Mouse (Mus musculus) CD4-positive, CD25-positive, alpha-beta regulatory T cell, adult 2 months (primary cell): ENCODE measurements around the gene Adamtsl5.

Experiments used
- DNase-seq: peaks from one replicate; pipeline ENCODE4 v3.0.0-alpha.2; 2012; ENCODE audit warnings: low read depth, low spot score

The Adamtsl5 gene

GRCm38 (mm10) chr10:80348244-80348781, at the start of gene Adamtsl5:
TSS of gene Adamtsl5 (minus strand) at chr10:80348412.
- DNase-seq = peak; percentile 86

DNA sequence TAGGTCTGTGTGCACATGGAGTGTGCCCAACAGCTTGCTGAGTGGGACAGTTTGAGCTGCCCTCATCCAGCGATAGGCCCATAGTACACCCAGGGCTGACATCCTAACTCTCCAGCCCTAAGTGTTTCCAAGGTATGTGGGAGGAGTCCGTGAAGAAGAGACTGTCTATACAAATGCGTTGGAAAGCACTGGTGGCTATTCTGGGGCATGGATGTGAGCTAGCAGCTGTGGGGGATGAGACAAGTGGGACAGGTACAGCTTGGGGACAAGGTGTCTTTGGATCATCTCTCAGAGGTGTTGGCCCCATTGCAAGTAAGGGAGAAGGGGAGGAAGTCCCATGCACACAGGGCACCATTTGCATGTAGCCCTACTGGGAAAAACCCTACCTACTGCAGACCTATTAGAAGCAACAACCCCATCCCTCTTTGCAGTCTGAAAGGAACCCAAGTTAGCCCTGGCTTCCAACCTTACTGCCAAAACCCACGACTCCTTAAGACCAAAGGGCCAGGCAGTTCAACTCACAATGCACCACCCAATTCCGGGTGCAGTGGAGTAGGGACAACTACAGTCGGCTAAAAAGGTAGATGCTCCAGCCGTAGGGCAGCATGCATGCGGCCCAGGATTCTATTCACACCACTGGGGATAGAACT, 49.4 kb upstream of the Adamtsl5 start:
- DNase-seq = peak; percentile 40

GRCm38 (mm10) chr10:80396822-80397523, 48.8 kb upstream of the Adamtsl5 start:
- no peak for DNase-seq

- no peak for DNase-seq
Measured at GRCm38 (mm10) chr10:80395025-80395627, 46.9 kb upstream of the Adamtsl5 start.

DNA sequence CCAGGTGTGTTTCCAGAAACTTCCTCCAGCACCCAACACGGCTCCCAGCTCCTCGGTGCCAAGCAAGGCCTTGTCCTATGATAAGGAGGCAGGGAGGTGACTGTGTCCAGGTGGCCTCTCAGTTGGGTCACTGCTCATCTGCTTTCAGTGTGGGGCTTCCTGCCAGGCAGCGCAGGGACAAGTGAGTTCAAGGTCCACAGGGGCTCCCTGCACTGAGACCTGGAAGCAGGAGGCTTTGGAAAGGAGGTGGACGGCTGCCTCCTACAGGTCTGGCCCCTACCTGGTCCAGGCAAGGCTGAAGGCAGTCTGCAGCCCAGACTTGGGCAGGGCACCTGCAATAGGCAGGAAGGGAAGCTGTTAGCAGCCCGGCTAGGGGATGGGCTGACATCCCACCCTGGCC, 44.5 kb upstream of the Adamtsl5 start:
- no peak for DNase-seq

- no peak for DNase-seq
Measured at GRCm38 (mm10) chr10:80390697-80391096, 42.5 kb upstream of the Adamtsl5 start.

- no peak for DNase-seq
Measured at GRCm38 (mm10) chr10:80389185-80389708, 41.0 kb upstream of the Adamtsl5 start.

- DNase-seq = no peak
Measured at GRCm38 (mm10) chr10:80388731-80389130, 40.5 kb upstream of the Adamtsl5 start.

- peak; percentile 96 for DNase-seq
Measured at GRCm38 (mm10) chr10:80387522-80387959, 39.3 kb upstream of the Adamtsl5 start, which contains the start of gene Mex3d. TSS of gene Mex3d (minus strand) at chr10:80387659.

DNA sequence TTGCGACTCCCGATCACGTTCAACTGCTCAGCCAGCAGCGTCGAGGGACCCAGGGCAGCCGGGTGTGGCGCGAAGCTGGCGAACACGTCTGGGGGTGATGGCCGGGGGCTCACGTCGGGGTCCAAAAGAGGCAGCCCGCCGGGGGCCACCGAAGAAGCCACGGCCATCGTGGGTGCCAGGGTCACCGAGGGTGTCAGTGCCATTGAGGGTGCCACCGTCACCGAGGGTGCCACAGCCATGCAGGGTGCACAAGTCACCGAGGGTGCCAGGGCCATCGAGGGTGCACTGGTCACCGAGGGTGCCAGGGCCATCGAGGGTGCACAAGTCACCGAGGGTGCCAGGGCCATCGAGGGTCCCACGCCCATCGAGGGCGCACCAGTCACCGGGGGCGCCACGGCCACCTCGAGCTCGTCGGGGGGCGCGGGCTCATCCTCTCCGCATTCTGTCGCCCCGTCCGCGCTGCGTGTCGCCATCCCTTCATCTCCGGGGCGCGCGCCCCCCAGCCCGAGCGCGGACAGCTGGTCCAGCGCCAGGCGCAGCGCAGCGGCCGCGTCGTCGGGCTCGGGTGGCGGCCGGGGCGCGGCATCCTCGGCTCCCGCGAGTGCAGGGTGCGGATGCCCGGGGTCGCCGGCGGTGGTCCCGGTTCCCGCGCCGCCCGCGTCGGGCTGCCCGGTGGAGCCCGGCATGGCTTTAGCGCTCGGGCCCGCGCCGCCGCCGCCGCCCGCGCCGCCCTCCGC, 38.7 kb upstream of the Adamtsl5 start:
- DNase-seq = peak; percentile 51

DNA sequence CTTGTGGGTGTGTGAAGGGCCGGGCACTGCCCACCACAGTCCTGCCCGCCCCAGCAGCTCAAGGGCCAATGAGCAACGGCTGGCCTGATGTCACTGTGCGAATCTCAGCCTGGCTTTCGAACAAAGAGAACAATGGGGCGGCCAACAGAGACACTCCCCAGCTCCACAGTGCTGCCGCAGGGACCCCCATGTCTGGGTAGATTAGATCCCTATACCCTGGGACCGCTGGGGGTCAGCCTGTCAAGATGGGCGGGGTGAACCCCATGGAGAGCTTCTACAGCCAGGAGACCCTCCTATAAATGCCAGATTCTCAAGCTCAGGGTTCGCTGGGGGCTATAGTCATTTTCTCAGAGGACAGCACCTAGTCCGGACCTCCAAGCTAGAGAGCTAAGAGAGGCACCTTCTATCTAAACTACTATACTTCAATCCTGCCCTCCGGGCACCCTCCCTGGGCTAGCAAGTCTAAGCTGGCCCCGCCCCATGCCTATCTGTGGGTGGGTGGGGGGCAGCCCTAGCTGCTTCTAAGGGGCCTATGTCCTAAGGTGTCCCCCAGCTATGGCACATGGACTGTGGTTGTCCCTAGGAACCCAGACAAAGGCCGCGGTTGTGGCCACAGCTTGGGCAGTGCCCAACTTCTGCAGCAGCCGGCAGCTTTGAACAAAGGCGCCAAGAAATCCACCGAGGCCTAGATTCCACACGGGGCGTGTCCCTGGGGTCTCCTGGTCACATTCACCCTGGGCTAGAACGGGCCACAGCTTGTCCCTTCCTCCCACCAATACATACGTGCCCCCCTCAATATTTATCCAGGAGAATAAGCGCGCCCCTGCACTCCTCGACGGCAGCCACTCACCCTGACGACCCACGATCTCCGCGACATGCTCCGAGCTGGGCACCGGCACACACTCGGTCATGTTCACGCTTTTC, 37.9 kb upstream of the Adamtsl5 start:
- no peak for DNase-seq

GRCm38 (mm10) chr10:80385310-80385709, 37.1 kb upstream of the Adamtsl5 start:
- DNase-seq = no peak

DNA sequence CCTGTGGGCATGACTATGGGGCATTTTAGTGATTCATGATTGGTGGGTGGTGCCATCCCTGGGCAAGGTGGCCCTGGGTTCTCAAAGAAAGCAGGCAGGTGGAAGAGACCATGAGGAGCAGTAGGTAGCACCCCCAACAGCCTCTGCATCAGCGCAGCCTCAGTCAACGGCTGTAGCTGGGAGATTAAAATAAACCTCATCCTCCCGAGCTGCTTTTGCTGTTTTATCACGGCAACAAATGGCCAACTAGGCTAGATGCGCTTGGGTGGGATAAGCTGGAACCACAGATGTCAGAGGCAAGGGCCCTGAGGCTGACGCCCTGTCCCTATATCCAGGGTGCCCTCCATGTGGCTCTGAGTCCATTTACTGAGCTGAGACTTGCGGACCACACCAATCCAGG, 36.5 kb upstream of the Adamtsl5 start:
- no peak for DNase-seq

DNA sequence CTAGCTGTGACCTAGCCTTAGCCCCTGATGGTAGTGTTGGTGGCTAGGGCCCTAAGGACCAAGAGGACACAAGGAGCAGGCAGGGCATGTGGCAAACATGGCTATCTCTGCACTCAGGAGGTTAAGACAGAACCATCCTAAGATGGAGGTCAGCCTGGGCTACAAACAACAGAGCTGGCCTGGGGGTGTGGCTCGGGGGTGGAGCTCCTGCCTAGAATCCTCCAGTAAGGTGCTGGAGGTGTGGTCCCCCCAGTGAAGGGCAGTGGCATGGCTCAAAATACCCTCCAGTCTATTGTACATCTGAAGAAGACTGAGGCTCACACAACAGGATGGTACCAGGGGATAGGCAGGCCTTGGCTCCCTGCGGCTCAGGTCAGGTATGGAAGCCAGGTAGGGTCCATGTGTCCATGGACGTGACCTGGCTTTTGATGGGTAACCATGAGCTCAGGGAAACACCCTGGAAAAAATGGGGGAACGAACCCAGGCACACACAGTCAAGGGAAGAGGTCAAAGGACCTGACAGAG, 36.0 kb upstream of the Adamtsl5 start:
- no peak for DNase-seq

- no peak for DNase-seq
Measured at GRCm38 (mm10) chr10:80383431-80383830, 35.2 kb upstream of the Adamtsl5 start.

- DNase-seq = no peak
Measured at GRCm38 (mm10) chr10:80382641-80383365, 34.6 kb upstream of the Adamtsl5 start.

DNA sequence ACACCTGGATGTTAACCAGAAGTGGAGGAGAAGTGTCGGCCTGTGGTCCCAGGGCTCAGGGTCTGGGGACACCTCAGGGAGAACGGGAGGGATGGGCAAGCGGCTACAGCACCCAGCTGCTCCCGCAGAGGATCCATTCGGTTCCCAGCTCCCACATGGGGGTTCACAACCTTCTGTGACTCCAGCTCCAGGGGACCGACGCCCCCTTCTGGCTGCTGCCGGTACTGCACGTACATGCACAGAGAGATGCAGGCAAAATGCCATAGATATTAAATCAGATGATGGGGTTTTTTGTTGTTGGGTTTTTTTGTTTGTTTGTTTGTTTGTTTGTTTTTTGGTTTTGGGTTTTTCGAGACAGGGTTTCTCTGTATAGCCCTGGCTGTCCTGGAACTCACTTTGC, 29.5 kb upstream of the Adamtsl5 start:
- DNase-seq = peak; percentile 67

- DNase-seq = peak; percentile 96
Measured at GRCm38 (mm10) chr10:80376160-80376559, 27.9 kb upstream of the Adamtsl5 start.

DNA sequence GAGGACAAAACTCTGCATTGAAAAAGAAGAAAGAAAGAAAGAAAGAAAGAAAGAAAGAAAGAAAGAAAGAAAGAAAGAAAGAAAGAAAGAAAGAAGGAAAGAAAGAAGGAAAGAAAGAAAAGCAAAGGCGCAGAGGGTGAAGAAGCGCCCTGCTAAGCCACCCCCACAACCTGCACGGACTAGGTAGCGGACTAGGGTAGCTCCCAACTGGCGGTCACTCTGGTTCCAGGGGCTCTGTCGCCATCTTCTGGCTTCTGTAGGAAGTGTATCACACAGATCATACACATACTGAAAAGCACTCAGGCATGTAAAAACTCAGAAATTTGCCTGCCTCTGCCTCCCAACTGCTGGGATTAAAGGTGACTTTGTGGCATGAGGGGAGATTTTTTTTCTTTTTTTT, 25.9 kb upstream of the Adamtsl5 start:
- peak; percentile 67 for DNase-seq
